Mouse (Mus musculus) olfactory bulb, adult 2 months (tissue): ENCODE measurements around the gene Gjb3.

Experiments used
- CTCF ChIP-seq: fragments of 200-500 bp; IDR thresholded peaks from 2 replicates; pipeline ENCODE4 v1.5.1; 2012; ENCODE audit warnings: low read depth, mild to moderate bottlenecking, low read length, moderate library complexity; ENCODE audit not compliant: insufficient read depth
- POLR2A ChIP-seq: fragments of 200-500 bp; IDR thresholded peaks from 2 replicates; pipeline ENCODE4 v1.6.1; 2012; ENCODE audit warnings: mild to moderate bottlenecking, low read depth, low read length, moderate library complexity; ENCODE audit not compliant: insufficient read depth

GRCm38 (mm10) chr4:127365433-127365832 is 34.8 kb upstream of the Gjb3 start:
- no peak for TF ChIP-seq CTCF
- TF ChIP-seq POLR2A: no peak
